Mouse (Mus musculus) right cerebral cortex, postnatal 36 days (tissue): ENCODE data around the gene Rnf185.

Source experiments
- DNase-seq, 2 experiments: peaks; one replicate each; pipeline ENCODE4 v3.0.0; 2022; ENCODE audit warnings: low spot score in 2 of 2, mixed read lengths in 1 of 2

Gene Rnf185

DNA sequence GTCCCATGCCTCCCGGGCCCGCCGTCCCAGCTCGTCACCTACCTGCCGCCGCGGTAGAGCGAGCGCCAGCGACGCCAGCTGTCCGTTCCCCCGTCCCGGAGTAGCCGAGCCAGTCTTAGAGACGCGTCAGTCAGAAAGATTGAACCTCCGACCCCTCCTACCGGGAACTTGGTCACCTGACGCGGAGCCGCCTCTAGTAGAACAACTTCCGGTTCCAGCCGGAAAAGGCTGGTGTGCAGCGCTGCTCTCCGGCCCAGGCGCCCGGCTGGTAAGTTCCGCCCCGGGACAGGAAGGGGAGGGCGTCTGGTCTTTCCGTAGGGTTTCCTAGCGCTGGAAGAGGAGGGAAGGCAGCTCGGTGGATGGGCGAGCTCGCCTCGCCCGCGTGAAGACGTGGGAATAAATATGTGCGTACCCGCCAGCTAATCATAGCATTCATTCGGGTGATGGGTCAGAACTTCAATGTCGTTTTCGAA is at the start of gene Rnf185:
Rnf185 (minus strand) TSS at position 197 of the 473 bp plus-strand sequence.
- peak; percentile 92 to 95 for DNase-seq

DNA sequence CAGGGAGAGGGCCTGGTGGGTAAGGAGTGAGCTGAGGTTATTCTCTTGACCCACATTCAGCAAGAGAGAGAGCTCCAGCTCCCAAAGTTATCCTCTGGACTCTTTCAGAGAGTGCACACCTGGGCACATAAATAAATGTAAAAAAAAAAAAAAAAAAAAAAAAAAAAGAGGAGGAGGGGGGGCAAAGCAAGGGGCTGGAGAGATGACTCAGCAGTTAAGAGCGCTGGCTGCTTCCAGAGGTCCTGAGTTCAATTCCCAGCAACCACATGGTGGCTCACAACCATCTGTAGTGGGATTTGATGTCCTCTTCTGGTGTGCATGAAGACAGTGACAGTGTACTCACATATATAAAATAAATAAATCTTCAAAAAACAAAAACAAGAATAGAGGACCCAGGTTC is 45.1 kb upstream of the Rnf185 start:
- no peak for DNase-seq

DNA sequence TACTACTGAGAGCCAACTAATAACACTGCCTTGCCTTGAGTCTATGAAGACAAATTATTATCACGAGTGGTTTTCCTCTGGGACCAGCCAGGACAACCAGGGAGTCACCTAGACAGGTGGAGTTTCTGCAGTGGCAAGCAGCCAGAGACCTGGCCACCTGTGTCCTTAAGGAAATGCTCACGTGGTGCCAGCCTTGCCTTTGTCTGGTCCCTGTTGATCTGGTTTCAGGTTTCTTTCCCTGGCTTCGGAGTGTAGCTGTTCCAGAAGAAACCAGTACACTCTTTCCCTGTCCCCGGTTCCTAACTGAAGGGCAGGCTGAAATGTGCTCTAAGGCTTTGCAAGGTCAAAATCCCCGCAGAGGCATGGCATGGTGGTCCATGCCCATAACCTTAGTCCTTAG is 44.6 kb upstream of the Rnf185 start:
- DNase-seq, result no peak

DNA sequence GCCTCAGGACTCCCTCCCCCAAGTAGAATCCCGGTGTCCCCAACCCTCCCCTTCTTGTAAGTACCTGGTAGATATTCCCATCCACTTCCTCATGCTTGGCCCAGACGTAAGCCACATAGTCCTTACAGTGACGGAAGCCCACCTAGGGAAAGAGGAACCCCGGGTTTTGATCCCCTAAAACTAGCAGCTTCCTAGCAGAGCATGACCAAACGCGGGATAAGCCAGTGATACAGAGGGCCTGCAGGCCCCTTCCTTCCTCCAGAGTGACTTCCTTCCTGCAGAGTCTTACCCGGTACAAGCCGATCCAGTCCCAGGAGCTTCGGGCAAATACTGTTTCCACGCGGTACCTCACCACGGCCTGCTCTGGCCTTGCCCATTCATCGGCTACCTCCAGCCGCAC is 43.3 kb upstream of the Rnf185 start:
- no peak for DNase-seq

DNA sequence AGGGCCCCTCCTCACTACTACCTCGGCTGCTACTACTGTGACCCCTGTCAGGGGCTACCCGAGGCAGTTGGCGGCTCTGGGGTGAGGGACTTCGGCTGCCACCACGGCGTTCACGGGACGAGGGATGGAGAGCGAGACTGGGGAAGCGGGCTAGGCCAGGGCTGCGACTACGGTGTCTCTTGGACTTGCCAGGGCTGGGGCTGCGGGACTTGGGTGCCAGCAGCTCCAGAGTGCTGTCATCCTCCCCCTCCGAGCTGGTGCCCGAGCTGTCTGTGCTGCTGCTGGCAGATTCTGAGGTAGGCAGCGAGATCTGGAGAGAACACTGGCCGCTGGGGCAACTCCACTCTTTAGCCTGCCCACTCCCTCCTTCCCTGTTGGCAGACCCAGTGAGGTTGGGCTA is 42.7 kb upstream of the Rnf185 start:
- DNase-seq, result no peak

DNA sequence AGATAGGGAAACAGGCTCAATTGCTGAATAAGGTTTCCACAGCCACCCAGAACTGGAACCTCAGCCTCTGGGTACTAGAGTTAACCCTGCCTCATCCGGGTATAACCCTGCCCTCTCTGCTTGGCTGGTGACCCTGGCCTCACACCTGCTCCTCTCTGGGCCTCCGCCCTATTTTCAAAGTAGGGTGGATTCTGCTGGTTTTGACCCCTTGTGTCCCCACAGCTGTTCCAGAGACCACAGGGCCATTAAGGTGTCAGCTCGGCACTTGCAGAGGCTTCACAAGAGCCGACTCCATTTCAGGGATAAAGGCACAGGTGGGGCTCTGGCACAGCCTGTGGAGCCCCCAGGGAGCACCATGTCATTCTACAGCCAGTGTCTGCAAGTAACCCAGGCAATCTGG is 40.6 kb upstream of the Rnf185 start:
- DNase-seq, result no peak

DNA sequence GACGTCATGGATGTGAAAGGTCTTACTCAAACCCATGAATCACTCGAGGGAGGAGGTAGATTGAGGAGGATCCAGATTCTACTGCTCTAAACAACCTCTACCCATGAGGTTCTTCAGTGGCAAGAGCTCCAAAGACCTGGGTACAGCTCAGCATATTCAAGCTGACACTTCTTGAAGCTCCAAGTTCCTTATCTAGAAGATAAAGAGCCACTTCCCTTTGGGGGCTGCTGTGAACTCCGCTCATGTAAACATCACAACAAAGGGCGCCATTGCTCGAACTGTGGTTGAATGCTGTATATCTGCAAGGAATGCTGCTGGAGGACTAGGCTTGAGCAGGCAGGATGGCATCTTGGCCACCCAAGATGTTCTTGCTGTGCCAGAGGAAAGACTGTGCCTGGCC is 36.9 kb upstream of the Rnf185 start:
- DNase-seq, result no peak

DNA sequence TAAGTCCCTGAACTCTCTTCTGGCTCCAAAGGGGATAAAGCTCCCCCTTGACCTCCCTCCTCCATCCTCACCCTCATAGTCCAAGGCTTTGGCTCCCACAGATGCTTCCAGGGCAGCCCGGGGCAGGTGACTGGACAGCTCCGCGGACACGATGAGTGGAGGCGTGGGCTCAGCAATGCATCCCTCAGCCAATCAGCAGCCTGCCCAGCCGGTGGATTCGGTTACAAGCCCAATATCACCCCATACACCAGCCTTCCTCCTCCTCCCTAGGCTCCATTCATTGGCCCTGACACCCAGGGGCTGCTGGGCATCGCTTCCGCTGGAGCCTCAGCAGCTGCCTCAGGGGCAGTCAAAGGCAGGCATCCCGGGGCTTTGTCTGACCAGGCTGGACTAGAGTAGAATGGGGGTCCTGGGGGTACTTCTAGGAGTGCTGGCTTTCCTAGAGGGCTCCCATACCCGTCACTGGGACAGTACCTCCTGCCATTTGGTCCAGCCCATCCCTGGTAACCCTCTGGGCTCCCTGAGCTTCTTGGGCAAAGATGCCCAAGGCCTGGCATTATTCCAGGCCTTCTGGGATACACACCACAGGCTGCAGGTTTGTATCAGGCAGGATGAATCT is 35.9 kb upstream of the Rnf185 start, which contains the start of gene Pla2g3:
Pla2g3 (plus strand) TSS at position 333 of the 619 bp plus-strand sequence.
- no peak for DNase-seq

DNA sequence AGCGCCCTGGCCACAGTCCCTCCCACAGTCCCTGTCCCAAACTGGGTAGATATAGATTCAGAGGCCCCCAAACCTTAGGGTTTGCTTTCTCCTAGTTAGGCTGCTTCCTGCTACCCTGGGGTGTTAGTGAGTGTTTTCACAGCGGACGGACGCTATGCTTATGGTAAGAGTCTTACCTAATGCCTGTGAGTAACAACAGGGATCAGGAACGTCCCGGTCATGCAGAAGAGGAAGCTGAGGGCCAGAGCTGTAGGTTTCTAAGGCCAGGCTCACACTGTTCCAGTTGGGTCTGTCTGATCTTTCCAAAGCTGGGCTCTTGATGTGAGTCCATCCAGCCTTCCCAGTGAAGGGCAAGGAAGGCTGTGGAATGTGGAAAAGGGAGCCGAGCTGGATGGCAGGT is 34.2 kb upstream of the Rnf185 start:
- DNase-seq, result no peak

DNA sequence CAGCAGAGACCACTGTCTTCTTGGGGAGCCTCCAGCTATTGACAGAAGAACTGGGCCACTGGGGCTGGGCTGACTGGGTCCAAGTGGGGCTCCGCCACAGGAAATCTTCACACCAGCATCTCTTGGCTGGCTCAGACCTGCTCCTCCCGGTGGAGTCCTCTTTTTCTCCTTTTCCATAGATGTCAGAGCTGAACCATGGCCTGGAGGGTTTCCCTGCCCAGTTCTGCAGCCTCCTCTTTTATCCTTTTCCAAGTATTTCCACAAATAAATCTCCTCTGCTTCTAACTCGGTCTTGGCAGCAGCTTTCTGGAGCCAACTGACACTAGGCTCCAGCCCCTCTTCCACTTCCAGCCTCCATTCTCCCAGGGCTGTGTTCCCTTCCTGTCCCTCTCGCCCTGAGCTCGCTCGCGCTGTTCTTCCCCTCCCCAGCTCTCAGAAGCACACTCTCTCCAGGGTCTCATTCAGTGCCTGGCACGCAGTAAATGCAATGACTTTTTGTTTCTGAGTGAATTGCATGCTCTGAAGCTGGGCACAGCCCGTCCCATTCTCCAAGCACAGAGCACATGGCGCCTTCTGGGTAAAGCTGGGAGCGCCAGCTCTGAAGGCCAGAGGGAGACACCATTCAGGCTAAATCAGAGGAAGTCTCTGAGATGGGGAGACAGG is 31.9 kb upstream of the Rnf185 start:
- peak; percentile 41 for DNase-seq

DNA sequence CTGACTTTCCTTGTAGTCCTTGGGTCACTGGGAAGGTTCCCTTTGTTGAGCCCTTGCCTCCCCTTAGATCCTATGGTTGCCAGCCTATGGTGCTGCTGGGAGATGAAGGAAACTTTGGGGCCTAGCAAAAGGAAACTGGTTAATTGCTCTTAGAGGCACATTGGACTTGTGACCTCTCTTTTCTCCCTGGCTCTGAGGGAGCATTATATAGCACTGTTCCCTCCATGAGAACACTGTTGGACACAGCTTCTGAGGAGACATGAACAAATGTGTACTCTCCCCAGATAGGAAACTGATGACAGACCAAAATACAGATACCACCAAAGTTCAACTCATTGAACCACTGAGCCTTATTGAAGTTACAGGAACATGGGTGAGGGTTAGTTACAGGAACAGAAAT is 23.3 kb upstream of the Rnf185 start:
- no peak for DNase-seq

DNA sequence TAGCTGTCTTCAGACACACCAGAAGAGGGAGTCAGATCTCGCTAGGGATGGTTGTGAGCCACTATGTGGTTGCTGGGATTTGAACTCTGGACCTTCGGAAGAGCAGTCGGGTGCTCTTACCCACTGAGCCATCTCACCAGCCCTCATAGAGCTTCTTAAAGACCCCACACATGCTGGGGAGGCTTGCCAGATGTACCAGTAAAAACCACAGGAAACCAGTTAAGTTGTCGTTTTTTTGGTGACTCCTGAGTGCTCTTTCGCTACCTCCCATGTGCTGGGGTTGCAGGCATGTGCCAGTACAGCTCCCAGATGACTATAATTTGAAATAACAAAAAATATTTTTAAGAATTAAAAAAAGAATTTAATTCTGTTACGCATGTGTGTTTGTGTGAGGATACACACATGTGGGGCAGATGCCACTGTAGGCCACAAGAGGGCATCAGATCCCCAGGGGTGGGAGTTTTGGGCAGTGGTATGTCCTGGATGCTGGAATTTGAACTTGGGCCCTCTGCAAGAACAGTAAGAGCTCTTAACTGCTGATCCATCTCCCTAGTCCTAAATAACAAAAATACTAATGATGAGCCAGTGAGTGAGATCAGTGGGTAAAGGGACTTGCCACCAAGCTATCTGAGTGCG is 22.4 kb upstream of the Rnf185 start:
- no peak for DNase-seq

DNA sequence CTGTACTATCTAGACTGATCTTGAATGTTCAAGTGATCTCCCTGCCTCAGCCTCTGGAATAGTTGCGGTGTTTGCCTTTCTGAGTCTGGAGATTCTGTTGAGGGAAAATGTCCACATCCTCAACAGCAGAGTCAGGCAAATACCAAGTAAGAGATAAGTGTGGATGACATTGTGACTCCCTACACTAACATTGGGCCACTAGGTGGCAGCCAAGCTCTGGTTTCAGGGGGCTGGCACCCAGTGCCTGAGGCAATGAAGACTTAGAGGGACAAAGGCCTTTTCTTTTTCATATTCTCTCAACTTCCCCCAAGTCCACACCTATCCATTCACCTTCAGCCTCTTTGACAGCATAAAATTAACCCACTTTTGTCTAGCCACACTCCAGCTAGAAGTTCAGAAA is 20.3 kb upstream of the Rnf185 start:
- DNase-seq, result peak; percentile 47 to 57

DNA sequence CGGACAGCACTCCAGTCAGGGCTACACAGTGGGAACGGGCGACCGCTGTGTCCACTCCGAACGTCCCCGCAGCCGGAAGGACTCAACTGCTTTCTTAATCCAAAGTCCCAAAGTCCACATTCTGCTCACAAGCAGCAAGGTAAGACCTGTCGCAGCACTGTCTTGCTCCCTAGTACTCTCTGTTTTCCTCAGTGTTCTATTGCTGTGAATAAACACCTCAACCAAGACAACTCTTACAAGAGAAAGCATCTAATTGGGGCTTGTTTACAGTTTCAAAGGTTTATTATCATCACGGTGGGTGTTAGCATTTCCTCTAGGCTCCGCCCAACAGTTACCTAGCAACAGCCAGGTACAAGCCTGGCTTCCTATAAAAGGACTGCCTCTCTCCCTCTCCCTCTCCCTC is 19.3 kb upstream of the Rnf185 start:
- DNase-seq, result no peak

DNA sequence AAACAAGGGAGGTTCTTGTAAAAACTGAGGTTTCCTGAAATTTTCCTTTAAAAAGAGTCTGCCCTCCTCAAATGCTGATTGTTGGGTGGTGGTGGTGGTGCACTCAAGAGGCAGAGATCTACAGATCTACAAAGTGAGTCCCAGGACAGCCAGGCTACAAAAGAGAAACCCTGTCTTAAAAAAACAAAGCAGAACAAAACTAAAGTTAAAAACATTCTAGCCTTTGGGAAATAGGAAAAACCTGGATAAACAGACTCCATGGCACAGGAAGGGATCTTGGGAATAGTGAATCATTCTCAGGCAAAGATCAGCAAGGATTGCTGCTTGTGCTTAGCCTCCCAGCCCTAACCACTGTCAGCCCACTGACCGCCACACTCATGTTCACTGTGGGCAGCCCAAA is 10.7 kb upstream of the Rnf185 start:
- DNase-seq, result no peak

DNA sequence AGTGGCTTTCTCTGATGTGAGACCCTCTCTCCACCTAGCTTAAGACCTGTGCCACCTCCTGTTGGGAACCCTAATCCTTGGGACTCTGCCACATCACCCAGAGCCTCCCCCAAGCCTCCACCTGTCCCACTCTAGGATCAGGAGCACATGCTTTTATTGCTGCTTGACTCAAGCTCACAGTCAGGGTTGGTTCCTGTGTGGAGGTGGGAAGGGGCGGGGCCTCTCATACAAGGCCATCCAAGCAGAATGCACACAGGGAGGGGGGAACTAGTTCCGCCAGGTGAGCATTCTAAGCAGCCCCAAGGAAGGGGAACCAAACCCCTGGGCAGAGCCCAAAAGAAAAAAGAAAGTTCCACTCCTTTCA is 6.9 kb upstream of the Rnf185 start:
- DNase-seq, result no peak

DNA sequence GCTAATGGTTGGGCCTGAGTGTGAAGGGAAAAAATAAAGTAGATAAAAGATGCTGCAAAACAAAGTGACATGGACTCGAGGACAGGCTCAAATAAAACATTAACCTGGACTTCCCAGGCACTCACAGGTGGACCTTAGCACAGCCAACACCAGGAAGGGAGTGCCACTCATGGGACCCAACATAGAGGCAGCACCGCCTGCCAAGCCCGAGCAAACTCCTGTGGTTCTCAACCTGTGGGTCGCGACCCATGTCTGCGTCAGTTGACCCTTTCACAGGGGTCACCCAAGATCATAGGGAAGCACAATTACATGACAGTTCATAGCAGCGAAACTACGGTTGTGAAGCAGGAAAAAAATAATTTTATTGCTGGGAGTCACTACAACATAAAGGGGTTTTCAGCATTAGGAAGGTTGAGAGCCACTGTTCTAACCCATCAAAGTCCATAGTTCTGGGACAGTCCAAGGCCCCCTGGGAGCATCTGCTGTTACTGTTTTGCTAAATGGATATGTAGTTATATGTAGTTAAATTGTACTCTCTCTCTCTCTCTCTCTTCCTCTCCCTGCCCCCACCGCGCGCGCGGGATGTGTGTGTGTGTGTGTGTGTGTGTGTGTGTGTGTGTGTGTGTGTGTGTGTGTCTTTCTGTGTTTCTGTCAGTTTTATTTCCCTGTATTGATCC is 6.4 kb upstream of the Rnf185 start:
- no peak for DNase-seq

DNA sequence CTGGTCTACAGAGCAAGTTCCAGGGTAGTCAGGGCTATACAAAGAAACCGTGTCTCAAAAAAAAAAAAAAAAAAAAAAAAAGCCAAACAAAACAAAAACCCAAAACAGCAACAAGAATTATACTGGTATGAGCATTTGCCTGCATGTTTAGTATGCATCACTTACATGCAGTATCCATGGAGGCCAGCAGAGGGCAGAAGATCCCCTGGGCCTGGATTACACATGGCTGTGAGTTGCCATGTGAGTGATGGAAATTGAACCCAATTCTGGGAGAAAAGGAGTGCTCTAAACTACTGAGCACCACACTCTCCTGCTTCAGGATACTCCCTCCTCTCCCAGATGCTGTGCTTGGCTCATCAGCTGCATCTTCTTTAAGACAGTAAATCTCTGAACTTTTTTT is 4.2 kb upstream of the Rnf185 start:
- DNase-seq, result peak; percentile 47 to 61

DNA sequence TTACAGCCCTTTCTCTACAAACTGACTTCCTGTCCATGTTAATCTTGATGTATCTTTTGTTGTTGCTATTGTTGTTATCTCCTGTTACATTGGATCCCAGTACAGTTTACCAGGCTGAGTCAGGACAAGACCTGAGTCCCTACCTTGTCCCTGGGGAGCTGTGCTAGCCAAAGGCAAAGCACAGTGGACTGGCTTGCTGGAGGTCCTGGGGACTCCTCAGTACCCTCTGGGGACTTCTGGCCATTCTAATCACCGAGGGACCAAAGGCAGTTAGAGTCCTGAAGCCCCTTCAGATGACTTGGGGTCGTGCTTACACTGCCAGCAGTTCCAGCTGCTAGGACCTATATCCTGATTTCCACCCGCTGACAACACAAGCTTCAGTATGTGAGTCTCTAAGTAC is 2.3 kb upstream of the Rnf185 start:
- DNase-seq, result no peak

DNA sequence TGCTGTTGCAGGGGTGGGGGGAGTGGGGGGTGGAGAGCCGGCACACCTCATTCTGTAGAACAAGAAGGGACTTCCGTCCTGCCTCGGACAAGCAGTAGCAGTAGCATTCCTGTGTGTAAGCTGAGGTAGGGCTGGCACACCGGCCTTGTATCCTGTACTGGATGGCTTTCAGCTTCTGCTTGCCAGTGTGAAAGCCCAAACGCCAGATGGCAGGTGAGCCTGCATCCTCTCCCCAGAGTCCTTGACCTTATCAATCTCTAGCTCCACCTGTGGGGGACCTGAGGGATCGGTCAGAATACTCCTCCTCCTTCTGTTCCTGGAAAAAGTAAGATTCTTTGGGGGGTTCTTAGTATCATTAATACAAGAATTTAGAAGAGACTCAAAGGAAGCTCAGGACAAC is 1.3 kb upstream of the Rnf185 start:
- no peak for DNase-seq

DNA sequence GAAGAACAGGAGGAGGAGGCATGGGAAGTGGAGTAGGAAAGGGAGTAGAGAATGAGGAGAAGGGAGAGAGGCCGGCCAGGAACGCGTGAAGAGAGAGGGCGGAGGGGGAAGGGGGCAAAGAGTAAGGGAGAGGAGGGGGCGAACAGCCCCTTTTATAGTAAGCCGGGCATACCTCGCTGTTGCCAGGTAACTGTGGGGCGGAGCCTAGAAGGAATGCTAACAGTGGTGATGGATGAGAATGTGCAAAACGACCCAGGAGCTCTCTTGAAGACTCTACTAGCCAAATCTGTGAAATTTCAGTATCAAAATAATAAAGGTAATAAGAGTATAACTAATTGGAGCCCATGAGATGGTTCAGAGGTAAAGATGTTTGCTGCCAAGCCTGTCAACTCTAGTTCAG is 606 bp upstream of the Rnf185 start:
- DNase-seq, result peak; percentile 11 to 25

DNA sequence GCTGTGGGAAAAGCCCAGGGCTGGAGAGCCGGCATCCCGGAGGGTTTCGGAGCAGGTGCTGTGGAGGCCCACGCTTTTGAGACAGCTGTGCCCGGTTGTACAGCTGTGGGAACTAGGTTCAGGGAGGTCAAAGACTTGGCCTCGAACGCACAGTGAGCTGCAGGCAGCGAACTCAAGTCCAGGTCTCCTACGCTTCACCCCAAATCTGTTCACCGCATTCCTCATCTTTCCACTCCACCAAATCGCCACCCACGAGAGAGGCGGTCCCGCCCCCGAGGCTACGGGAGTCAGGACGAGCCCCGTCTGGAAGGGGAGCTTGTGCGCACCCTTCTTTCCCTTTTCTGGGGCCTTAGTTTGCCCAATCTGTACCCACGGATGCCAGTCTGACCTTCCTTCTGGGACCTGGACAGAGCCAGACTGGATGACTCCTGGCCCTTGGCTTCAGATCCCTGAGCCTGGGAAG is 431 bp downstream of the Rnf185 start:
- DNase-seq, result peak in 1 of 2 experiments; percentile 50

DNA sequence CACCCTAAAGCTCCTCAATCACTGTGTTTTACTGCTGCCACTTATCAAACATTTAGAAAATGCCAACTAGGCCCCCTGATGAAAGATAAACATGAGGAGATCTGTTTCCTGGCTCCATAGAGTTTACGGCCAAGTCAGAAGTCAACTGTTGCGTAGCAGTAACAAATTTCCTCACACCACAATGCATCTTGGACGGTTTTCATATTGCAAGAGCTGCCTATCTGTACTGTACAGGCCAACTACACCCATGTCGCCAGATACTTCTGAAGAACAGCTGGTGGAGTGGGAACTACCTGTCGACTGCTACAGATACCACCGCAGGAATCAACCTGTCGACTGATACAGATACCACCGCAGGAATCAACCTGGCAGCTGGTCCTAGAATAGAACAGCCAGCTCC is 7.3 kb downstream of the Rnf185 start:
- DNase-seq, result no peak
